Mouse (Mus musculus): ENCODE measurements around the gene Abhd16b. TPM values are rescaled to one million over a fixed set of nuclear protein-coding genes. Genes with fewer than 3 reads are reported as not detected.

Abhd16b gene
- polyA plus RNA-seq (2017; shearing (Covaris generic)) = not detected

GRCm38 (mm10) chr2:181493156-181493927 lies at the start of gene Abhd16b:
Gene Abhd16b (plus strand): TSS chr2:181493206.

GRCm38 (mm10) chr2:181459153-181459672 lies 33.8 kb upstream of the Abhd16b start, which contains the start of gene Zbtb46:
Gene Zbtb46 (minus strand): TSS chr2:181459426.

GRCm38 (mm10) chr2:181496831-181497547 lies 4.0 kb downstream of the Abhd16b start, which contains the start of gene Tpd52l2:
Gene Tpd52l2 (plus strand): TSS chr2:181497142.

GRCm38 (mm10) chr2:181520118-181520935 lies 27.3 kb downstream of the Abhd16b start, which contains the start of gene Dnajc5:
Gene Dnajc5 (plus strand): TSS chr2:181520485.

Other genes with a start within 250 kb of the Abhd16b start
- 10 to 100 TPM; 21.0 to 21.7 TPM for gene Gmeb2, start 205.2 kb upstream of the Abhd16b start, polyA plus RNA-seq (2017; shearing (Covaris generic))
- gene Stmn3, start 178.7 kb upstream of the Abhd16b start, polyA plus RNA-seq (2017; shearing (Covaris generic)) = not detected
- gene Rtel1, start 173.5 kb upstream of the Abhd16b start, polyA plus RNA-seq (2017; shearing (Covaris generic)) = 10 to 100 TPM; 27.0 to 40.5 TPM
- gene Zgpat, start 128.3 kb upstream of the Abhd16b start, polyA plus RNA-seq (2017; shearing (Covaris generic)) = 10 to 100 TPM; 65.8 to 79.5 TPM
- 100 to 1,000 TPM; 119 TPM for gene Arfrp1, start 127.8 kb upstream of the Abhd16b start, polyA plus RNA-seq (2017; shearing (Covaris generic))
- 100 to 1,000 TPM; 372 to 468 TPM for gene Lime1, start 113.1 kb upstream of the Abhd16b start, polyA plus RNA-seq (2017; shearing (Covaris generic))
- gene Zbtb46, start 33.8 kb upstream of the Abhd16b start, polyA plus RNA-seq (2017; shearing (Covaris generic)) = 1 to 10 TPM in 1 of 2 experiments, under 1 TPM in 1; 0.96 to 2.5 TPM
- 10 to 100 TPM; 79.5 to 90.4 TPM for gene Tpd52l2, start 3.9 kb downstream of the Abhd16b start, polyA plus RNA-seq (2017; shearing (Covaris generic))
- gene Dnajc5, start 27.3 kb downstream of the Abhd16b start, polyA plus RNA-seq (2017; shearing (Covaris generic)) = 10 to 100 TPM; 76.2 to 92.8 TPM
- 100 to 1,000 TPM; 152 to 161 TPM for gene Uckl1, start 91.7 kb downstream of the Abhd16b start, polyA plus RNA-seq (2017; shearing (Covaris generic))
- gene Prpf6, start 98.7 kb downstream of the Abhd16b start, polyA plus RNA-seq (2017; shearing (Covaris generic)) = 10 to 100 TPM; 65.7 to 76.5 TPM
- 10 to 100 TPM; 23.0 to 42.6 TPM for gene Zfp512b, start 99.6 kb downstream of the Abhd16b start, polyA plus RNA-seq (2017; shearing (Covaris generic))
- 10 to 100 TPM; 34.7 to 35.0 TPM for gene Samd10, start 106.0 kb downstream of the Abhd16b start, polyA plus RNA-seq (2017; shearing (Covaris generic))
- not detected for gene Gm29797, start 163.8 kb downstream of the Abhd16b start, polyA plus RNA-seq (2017; shearing (Covaris generic))
- gene Sox18, start 178.4 kb downstream of the Abhd16b start, polyA plus RNA-seq (2017; shearing (Covaris generic)) = under 1 TPM in 1 of 2 experiments, not detected in 1; 0.11 TPM
- gene Tcea2, start 187.1 kb downstream of the Abhd16b start, polyA plus RNA-seq (2017; shearing (Covaris generic)) = 10 to 100 TPM; 14.5 to 20.1 TPM
- 100 to 1,000 TPM; 219 to 223 TPM for gene Rgs19, start 200.8 kb downstream of the Abhd16b start, polyA plus RNA-seq (2017; shearing (Covaris generic))
- not detected for gene Lkaaear1, start 205.2 kb downstream of the Abhd16b start, polyA plus RNA-seq (2017; shearing (Covaris generic))
- gene Oprl1, start 221.8 kb downstream of the Abhd16b start, polyA plus RNA-seq (2017; shearing (Covaris generic)) = under 1 TPM; 0.25 to 0.63 TPM